Mouse (Mus musculus): ENCODE results near the gene Tra2a. TPM values are rescaled to one million over a fixed set of nuclear protein-coding genes. Genes with fewer than 3 reads are reported as not detected.
"Not testable (repeated sequence)": the region's sequence is repeated elsewhere in the genome, so short reads cannot be mapped to it uniquely, and the experiment has no call there.

The Tra2a gene
- polyA plus RNA-seq (2012; rRNA removed), result 122 and 139 TPM in 2 replicates

GRCm38 (mm10) chr6:49263847-49264243 lies at the start of gene Tra2a:
Gene Tra2a (minus strand): TSS chr6:49264033.
- DNase-seq (ENCODE audit: extremely low spot score in 1 of 2, low spot score in 1 of 2), result peak; percentile 91 to 97

DNA sequence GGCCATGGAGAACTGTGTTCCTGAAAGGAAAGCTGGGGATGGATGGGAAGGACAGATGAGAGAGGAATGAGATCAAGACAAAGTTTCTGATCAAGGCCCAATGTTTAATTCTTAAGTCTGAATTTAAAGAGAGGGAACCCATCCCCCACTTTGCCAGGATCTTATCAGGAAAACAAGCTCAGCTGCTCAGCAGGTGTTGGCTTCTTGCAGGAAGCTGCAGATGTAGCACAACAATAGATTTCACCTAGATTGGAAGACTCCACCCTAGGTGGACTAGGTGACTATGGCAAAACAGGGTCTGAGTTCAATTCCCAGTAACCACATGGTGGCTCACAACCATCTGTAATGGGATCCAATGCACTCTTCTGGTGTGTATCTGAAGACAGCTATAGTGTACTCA lies 34.5 kb upstream of the Tra2a start:
- no peak for DNase-seq (ENCODE audit: extremely low spot score in 1 of 2, low spot score in 1 of 2)

DNA sequence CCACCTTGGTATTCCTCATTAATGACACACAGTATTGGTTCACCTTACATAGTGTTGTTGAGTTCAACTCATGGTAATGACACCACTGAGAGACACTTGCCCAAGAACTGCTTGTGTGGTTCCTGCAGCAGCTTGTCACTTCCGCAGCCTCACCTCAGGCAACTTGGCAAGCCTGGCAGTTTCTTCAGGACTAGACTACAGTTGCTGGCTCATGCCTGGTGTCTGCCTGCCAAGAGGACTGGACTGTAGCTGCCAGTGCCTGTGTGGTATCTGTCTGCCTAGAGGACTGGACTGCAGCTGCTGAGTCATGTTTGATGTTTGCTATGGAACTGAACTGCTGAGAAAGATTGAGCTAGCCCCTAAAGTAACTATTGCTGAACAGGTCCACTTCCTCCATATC lies 18.3 kb upstream of the Tra2a start:
- DNase-seq (ENCODE audit: extremely low spot score in 1 of 2, low spot score in 1 of 2), result no peak

DNA sequence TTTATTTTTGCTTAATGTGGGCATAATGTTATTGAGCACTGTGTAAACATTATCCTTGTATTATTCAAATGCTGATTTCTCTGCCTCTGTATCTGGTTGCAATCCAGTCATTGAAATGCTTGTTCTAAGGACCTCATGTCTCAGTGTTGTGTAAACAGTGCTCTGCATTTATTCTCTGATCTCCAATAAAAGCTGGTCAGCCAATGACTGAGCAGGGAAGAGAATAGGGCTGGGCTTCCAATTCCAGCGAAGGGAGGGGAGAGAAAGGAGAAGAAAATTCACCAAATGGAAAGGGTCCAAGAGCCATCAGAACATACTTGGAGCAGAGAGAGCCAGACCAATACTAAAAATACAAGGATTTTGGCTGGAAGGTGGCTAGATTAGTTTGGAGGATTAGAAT lies 17.1 kb upstream of the Tra2a start:
- DNase-seq (ENCODE audit: extremely low spot score in 1 of 2, low spot score in 1 of 2), result no peak

DNA sequence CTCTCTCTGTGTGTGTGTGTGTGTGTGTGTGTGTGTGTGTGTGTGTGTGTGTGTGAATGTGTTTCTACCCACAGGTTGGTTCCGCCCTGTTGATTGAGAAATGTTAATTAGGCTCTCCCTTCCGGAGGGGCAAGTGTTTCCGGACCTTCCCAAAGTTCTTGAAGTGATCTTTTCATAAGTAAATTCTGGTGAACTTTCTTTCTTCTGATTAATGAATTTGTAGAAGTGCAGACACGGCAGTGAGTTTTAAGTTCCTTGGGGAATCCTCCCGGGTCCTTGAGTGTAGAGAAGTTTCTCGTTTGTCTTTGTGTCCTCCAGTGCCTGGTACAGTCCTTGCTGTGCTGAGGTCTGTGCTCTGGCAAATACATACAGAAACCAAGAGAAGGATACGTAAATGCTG lies 11.5 kb upstream of the Tra2a start:
- no peak for DNase-seq (ENCODE audit: extremely low spot score in 1 of 2, low spot score in 1 of 2)

DNA sequence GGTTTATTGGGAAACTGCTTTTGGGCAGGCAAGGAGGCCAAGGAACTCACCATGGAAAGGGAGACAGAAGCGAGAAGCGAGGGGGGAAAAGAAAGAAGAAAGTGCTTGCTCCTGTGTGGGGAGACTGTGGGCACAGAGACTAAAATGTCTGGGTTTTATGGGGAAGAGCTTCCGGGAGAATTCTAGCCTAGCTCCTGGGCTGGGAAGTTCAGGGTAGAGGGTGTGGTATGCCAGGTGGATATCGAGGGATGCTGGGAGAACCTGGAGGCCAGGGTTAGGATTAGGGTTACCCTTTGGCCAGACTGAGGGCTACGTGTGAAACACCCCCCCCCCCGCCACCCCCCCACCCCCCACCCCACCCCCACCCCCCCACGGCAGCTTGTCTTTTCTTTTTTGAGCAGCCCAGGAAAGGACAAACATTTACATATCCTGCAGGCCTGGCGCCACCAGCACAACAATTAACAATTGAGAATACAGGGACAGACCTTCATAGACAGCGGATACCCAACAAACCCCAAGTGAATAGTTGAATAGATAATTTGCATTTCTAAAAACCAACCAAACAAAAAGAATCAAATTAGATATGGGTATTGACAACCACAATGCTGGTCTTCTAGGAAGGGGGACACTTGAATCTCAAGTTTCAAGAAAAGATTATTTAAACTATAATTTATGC lies 10.7 kb upstream of the Tra2a start:
- DNase-seq (ENCODE audit: extremely low spot score in 1 of 2, low spot score in 1 of 2), result no peak

- no peak for DNase-seq (ENCODE audit: extremely low spot score in 1 of 2, low spot score in 1 of 2)
Measured at GRCm38 (mm10) chr6:49273934-49274333, 10.1 kb upstream of the Tra2a start.

DNA sequence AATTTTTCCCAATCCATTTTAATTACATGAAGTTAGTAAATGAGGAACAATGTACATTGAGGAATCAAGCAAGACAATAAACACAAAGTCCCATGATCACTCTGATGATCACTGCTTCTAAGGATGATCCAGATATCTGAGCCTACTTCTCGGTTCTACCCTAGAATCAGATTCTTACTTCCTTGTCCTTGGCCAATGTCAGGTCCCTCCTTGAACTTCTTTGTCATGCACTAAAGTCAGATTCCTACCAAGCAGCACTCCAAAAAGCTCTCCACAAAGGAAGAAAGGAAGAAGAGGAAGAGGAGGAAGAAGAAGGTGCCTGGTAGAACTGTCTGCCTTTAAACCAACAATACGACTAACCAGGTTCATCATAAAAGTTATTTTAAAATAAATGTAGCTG lies 9.0 kb upstream of the Tra2a start:
- DNase-seq (ENCODE audit: extremely low spot score in 1 of 2, low spot score in 1 of 2), result no peak

DNA sequence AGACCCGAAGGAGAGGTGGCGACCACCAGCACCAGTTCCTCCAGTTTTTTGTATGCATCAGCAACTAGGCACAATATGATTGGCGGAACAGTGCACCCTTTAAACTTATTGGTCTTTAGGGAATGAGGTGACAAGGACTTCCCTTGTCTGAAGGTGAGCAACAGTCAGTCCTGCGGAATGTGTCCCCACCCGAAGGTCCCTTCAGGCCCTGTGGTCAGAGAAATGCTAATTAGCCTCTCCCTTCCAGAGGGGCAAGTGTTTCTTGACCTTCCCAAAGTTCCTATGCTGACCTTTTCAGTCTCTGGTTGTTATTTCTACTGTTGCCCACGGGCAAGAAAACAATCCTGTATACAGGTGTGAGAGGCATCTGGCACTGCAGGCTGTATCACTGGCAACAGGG lies 8.0 kb upstream of the Tra2a start:
- no peak for DNase-seq (ENCODE audit: extremely low spot score in 1 of 2, low spot score in 1 of 2)

DNA sequence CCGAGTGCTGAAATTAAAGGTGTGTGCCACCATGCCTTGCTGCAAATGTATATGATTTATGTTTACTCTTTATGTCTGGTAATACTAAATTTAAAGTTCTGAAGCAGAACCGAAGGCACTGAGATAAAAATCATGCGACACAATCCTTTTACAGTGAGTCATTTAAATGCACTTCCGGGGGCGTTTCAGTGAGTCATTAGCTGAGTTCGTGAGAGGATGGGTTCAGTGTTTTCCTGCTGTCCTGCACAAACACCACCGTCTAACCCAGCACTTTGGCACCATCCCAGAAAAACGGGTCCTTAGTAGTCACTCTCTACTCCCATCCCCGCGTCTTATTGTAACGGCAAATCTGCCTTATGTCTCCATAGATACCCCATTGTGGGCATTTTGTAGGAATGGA lies 6.1 kb upstream of the Tra2a start:
- DNase-seq (ENCODE audit: extremely low spot score in 1 of 2, low spot score in 1 of 2), result peak in 1 of 2 experiments; percentile 23

DNA sequence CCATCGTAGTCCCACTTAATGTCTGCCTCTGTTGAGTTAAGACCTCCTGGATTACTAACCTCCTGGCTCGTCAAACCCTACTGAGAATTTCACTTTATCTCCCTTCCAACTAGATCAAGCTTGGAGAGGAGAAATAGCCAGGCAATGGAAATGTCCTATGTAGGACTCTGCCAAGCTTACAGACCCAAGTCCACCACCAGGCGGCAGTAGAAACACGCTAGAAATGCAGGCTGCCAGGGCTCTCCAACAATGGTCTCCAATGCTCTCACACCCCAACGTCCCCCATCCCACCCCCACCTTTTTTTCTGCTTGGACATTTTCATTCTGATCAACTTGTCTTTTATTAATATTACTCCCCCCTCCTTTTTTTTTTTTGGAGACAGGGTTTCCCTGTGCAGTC lies 5.4 kb upstream of the Tra2a start:
- DNase-seq (ENCODE audit: extremely low spot score in 1 of 2, low spot score in 1 of 2), result peak; percentile 10 to 87

GRCm38 (mm10) chr6:49267686-49268085 lies 3.9 kb upstream of the Tra2a start:
- DNase-seq (ENCODE audit: extremely low spot score in 1 of 2, low spot score in 1 of 2), result no peak

- not testable (repeated sequence) for DNase-seq (ENCODE audit: extremely low spot score in 1 of 2, low spot score in 1 of 2)
Measured at GRCm38 (mm10) chr6:49265207-49265606, 1.4 kb upstream of the Tra2a start.

DNA sequence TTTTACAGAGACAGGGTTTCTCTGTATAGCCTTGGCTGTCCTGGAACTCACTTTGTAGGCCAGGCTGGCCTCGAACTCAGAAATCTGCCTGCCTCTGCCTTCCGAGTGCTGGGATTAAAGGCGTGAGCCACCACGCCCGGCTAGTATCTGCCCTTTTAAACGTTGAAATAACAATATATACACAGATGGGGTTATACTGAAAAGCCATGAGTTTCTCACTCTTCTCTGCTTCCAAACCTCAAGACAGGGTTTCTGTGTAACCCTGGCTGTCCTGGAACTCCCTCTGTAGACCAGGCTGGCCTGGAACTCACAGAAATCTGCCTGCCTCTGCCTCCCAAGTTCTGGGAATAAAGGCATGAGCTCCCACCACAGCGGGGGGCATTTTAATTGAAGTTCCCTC lies 613 bp upstream of the Tra2a start:
- DNase-seq (ENCODE audit: extremely low spot score in 1 of 2, low spot score in 1 of 2), result not testable (repeated sequence)

- peak; percentile 7 to 31 for DNase-seq (ENCODE audit: extremely low spot score in 1 of 2, low spot score in 1 of 2)
Measured at GRCm38 (mm10) chr6:49263081-49263846, 569 bp downstream of the Tra2a start.

- no peak for DNase-seq (ENCODE audit: extremely low spot score in 1 of 2, low spot score in 1 of 2)
Measured at GRCm38 (mm10) chr6:49262421-49262820, 1.4 kb downstream of the Tra2a start.

- DNase-seq (ENCODE audit: extremely low spot score in 1 of 2, low spot score in 1 of 2), result no peak
Measured at GRCm38 (mm10) chr6:49259711-49260110, 4.1 kb downstream of the Tra2a start.

- no peak for DNase-seq (ENCODE audit: extremely low spot score in 1 of 2, low spot score in 1 of 2)
Measured at GRCm38 (mm10) chr6:49257880-49258279, 6.0 kb downstream of the Tra2a start.

DNA sequence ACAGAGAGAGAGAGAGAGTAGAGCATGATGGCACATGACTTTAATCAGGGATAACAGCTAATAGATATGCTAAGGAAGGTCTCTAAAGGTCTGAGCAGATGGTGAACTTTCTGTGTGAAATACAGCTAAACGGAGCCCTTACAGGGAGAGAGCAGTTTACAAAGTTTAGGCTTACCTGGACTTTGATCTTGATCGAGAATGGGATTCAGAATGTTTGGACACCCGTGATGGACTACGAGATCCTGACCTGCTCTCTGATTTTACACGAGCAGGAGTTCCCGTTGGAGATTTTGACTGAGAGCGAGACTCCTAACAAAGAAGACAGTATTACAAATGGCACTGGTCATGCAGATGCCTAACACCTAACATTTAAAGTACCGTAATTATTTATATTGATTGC lies 11.6 kb downstream of the Tra2a start:
- DNase-seq (ENCODE audit: extremely low spot score in 1 of 2, low spot score in 1 of 2), result no peak

- DNase-seq (ENCODE audit: extremely low spot score in 1 of 2, low spot score in 1 of 2), result no peak
Measured at GRCm38 (mm10) chr6:49251199-49251598, 12.6 kb downstream of the Tra2a start.

DNA sequence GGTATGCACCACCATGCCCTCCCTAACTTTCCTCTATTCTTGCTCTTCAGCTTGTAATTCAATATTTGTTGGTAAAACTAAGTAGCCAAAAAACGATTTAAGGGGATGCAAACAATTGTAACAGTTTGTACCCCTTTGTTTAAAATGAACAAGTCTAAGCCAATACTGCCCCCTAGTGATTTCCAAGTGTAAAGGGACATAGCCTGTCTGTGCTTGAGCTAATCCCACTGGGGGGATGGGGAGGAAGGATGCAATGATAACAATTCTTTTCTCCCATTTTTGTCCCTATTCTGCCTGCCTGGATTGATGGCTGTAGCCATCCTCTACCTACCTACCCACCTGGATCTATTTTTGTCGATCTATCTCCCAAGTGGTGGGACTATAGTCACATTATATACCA lies 16.6 kb downstream of the Tra2a start:
- DNase-seq (ENCODE audit: extremely low spot score in 1 of 2, low spot score in 1 of 2), result peak in 1 of 2 experiments; percentile 39

- no peak for DNase-seq (ENCODE audit: extremely low spot score in 1 of 2, low spot score in 1 of 2)
Measured at GRCm38 (mm10) chr6:49242331-49242730, 21.5 kb downstream of the Tra2a start.

All from frontal cortex, adult 2 months (tissue).